Mouse (Mus musculus) stomach, postnatal 0 days (tissue): ENCODE results near the gene B3galt5.
A peak's percentile ranks its signal among the peaks of the same experiment; 100 is the strongest.

Source experiments
- CTCF ChIP-seq: IDR thresholded peaks from 2 replicates; pipeline ENCODE4 v1.5.1; 2016; ENCODE audit warnings: antibody characterized with exemption, low read depth, mild to moderate bottlenecking, moderate library complexity
- EP300 ChIP-seq: optimal IDR thresholded peaks from 2 replicates; pipeline ENCODE3; 2016; ENCODE audit warnings: antibody characterized with exemption

DNA sequence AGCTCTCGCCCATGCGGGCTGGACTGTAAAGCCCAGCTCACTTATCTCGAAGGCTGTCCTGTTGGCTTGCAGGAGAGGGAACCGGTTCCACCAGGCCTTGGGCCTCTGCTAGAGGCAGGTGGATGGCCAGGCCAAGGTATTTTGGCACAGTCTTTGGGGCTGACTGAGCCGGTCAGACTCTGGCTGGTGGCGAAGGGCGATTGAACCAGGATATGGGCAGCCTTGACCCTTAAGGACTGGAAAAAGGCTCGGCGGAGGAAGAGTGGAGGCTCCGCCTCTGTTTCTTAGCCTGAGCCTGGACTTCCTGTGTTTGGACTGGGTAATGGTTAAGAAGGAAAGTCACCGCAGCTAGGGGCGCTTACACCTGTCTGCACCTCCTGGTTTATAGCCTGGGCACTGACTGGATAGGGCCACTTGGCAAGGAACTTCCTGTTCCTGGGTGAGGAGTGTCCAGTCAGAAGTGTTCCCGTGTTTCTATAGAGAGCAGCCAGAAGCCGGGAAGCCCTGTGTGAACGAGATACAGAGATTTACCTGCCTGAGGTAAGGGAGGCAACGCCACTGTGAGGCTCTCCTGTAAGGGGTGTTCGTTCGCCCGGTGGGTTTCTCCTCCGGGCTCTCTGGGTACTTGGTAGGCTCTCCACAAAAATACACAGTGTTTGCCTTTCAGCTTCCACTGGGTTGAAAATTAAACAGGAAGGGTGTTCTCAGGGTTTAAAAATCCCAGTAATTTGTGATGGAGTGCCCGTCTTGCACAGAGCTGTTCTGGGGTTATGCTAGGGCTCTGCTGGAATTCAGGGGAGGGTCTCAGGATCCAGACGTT is 125.9 kb downstream of the B3galt5 start:
- TF ChIP-seq CTCF (peak; percentile 58), EP300 (no peak)
